Mouse (Mus musculus) spleen, adult 2 months (tissue): Measurements from ENCODE around the gene Vps16. TPM values are rescaled to one million over a fixed set of nuclear protein-coding genes. Genes with fewer than 3 reads are reported as not detected.

ENCODE experiments used
- DNase-seq, 2 experiments: peaks; one replicate each; pipeline versions ENCODE4 v3.0.0 to v3.0.0-alpha.2; 2012 to 2021; ENCODE audit warnings: low spot score in 2 of 2, low read depth in 1 of 2
- H3K27ac ChIP-seq: fragments of 200-500 bp; 2 replicates; pipeline ENCODE4 v1.5.1; 2012; ENCODE audit warnings: low read length, inconsistent platforms; ENCODE audit not compliant: insufficient read depth
- H3K27me3 ChIP-seq: fragments of 200-500 bp; 2 replicates; pipeline ENCODE4 v1.6.1; 2012; ENCODE audit warnings: mild to moderate bottlenecking, moderate library complexity, low read length, inconsistent platforms; ENCODE audit not compliant: control insufficient read depth, insufficient read depth
- H3K36me3 ChIP-seq: fragments of 200-500 bp; 2 replicates; pipeline ENCODE4 v1.6.1; 2012; ENCODE audit warnings: mild to moderate bottlenecking, low read length, inconsistent platforms; ENCODE audit not compliant: control insufficient read depth, insufficient read depth
- H3K4me1 ChIP-seq: fragments of 200-500 bp; 2 replicates; pipeline ENCODE4 v1.6.1; 2011; ENCODE audit warnings: inconsistent platforms; ENCODE audit not compliant: control insufficient read depth, insufficient read depth, insufficient read length
- H3K4me3 ChIP-seq: fragments of 200-500 bp; 2 replicates; pipeline ENCODE4 v1.5.1; 2011; ENCODE audit warnings: mild to moderate bottlenecking, inconsistent platforms; ENCODE audit not compliant: insufficient read depth, insufficient read length; ENCODE audit errors: extremely low read depth
- CTCF ChIP-seq: fragments of 200-500 bp; IDR thresholded peaks from 2 replicates; pipeline ENCODE4 v1.5.1; 2011; ENCODE audit warnings: mild to moderate bottlenecking, inconsistent platforms; ENCODE audit not compliant: insufficient read depth, insufficient read length, insufficient replicate concordance; ENCODE audit errors: extremely low read depth
- POLR2A ChIP-seq: fragments of 200-500 bp; IDR thresholded peaks from 2 replicates; pipeline ENCODE4 v1.6.1; 2011; ENCODE audit warnings: low read depth, low read length, inconsistent platforms
- WGBS: fragments of 180-500 bp; shearing (Covaris S2); methylation state at CpG from one replicate; pipeline ENCODE4 v1.1.7; 2018; 5-methylcytosine and 5-hydroxymethylcytosine counted together
- polyA plus RNA-seq: library from polyadenylated mRNA; depleted of rRNA; stranded (reverse); fragments of >200 nt; gene quantifications from 2 replicates; pipeline ENCODE4 v1.2.3, GENCODE M21; 2012

Vps16 gene
- polyA plus RNA-seq, 1 experiment: 84.8 TPM

DNA sequence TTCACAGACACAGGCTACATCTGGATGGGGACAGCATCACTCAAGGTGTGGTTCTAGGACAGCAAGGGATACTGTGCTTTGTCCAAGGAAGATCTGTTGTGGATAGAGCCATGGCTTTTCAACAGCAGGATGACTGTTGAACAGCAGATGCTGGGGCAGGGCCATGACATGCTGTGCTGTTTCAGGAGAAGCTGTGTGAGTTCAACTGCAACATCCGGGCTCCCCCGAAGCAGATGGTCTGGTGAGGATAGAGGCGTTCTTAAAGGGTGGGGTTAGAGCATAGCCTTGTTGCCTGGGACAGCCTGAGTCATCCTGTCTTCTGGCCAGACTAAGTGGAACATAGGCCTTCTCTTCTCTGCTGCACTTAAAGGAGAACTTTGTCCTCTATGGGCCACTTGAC is 14.7 kb downstream of the Vps16 start:
- no peaks in the 10 kb centered on the region for H3K27me3 ChIP-seq
- H3K4me3 ChIP-seq: no peak overlapping the region
- peaks cover 52% of the 10 kb centered on the region for H3K36me3 ChIP-seq
- WGBS: 87% methylated on average over 3 of the region's 3 CpGs
- no peaks in the 10 kb centered on the region for H3K4me1 ChIP-seq
- no peak overlapping the region for H3K27ac ChIP-seq
- TF ChIP-seq CTCF (no peak), POLR2A (no peak)
- DNase-seq: no peak

DNA sequence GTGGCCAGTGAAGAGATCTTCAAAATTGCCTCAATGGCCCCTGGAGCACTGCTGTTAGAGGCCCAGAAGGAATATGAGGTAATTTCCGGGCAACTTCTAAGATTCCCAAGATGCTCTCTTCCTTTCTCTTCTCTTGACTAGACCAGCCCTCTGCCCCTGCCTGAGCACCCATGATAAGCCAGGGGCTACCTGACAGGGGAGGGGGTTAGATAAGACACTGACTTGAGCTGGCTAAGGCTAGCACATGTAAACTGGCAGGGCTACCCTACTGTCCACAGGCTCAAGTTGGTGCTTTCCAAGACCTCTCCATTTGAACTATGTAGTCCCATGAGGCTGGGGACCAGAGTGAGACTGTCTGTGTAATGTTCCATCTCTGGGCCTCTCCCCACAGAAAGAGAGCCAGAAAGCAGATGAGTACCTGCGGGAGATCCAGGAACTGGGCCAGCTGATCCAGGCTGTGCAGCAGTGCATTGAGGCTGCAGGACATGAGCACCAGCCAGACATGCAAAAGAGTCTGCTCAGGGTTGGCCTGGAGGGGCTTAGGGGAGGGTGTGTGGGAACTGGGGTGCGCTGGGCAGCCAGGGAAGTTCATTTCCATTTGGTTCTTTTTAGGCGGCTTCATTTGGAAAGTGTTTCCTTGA is 15.8 kb downstream of the Vps16 start:
- DNase-seq: no peak
- TF ChIP-seq CTCF: no peak
- no peak for TF ChIP-seq POLR2A
- H3K27me3 ChIP-seq: no peaks in the 10 kb centered on the region
- no peaks in the 10 kb centered on the region for H3K4me1 ChIP-seq
- 92% methylated on average over 4 of the region's 4 CpGs for WGBS
- peaks cover 56% of the 10 kb centered on the region for H3K36me3 ChIP-seq
- H3K4me3 ChIP-seq: no peak overlapping the region
- no peak overlapping the region for H3K27ac ChIP-seq

DNA sequence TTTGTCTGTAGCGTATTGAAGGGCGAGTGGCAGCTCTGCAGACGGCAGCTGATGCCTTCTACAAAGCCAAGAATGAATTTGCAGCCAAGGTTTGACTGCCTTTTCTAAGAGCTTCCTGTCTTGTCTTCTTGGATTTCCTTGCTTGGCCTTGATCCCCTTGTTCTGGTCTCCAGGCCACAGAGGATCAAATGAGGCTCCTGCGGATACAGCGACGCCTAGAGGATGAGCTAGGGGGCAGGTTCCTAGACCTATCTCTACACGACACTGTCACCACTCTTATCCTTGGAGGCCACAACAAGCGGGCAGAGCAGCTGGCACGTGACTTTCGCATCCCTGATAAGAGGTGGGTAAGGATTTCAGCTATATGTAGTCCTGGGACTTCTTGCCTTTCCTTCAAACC is 18.0 kb downstream of the Vps16 start:
- Histone ChIP-seq H3K27me3 (no peaks in the 10 kb centered on the region), H3K4me3 (no peak overlapping the region), H3K4me1 (no peaks in the 10 kb centered on the region), H3K36me3 (peaks cover 56% of the 10 kb centered on the region), H3K27ac (no peak overlapping the region)
- DNase-seq: no peak
- 88% methylated on average over 10 of the region's 10 CpGs for WGBS
- no peak for TF ChIP-seq CTCF
- TF ChIP-seq POLR2A: no peak

DNA sequence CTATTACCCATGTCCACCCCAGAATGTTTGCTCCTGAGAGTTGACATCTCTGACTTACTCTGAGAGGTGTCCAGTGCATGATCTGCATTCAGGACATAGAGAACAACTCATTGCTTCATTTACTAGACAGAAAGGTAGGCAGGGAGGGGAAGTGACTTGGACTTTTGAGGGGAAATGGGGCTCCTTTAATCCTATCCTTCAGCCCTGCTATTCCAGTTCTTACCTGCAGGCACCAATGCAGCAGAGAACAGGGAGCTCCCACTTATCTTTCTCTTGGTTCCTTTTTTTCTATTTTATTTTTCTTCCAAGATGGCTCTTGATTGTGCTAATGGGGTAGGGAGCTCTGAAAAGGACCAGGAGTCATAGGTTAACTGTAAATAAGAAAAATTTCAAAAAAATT is 24.3 kb downstream of the Vps16 start:
- Histone ChIP-seq H3K4me3 (no peak overlapping the region), H3K4me1 (no peaks in the 10 kb centered on the region; the same call in 1 of the 2 replicates), H3K36me3 (peaks cover 6% of the 10 kb centered on the region), H3K27me3 (no peaks in the 10 kb centered on the region), H3K27ac (no peak overlapping the region)
- DNase-seq: no peak
- TF ChIP-seq CTCF (no peak), POLR2A (no peak)

DNA sequence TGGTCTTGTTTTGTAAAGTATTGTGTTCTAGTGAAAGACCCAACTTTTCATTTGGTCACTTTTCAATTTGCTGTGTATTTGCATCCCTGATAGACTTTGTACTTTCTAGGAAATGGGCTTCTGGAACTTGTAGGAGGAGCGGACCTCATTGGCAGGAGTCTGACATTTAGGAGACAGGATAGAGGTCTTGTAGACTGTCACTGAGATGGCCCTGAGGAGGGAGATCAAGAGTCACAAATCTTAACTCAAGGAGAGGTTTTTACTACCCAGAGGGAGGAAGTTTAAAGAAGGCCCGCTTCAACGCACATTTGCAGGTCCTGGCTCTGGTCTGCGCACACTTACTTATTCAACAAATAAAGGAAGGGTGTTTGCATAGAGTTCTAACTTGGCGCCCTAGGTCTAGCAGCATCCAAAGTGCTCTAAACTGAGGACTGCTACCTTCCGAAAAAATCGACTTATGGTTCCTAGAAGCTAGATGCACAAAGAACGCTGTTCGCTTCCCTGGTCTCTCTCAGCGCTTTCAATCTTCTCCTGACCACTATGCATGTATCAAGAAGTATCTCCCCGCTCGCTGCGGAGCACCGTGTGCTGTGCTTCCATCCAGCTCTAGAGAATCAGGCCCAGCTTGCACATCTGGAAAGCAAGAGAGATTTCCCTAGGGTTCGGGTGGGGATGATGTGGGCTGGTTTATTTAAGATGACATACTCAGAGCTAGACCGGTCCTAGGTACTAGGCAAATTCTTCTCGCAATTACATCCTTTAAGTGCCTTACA is 25.1 kb downstream of the Vps16 start:
- Histone ChIP-seq H3K27ac (no peak overlapping the region), H3K27me3 (no peaks in the 10 kb centered on the region), H3K36me3 (peaks cover 2% of the 10 kb centered on the region; the same call in 1 of the 2 replicates), H3K4me3 (peak overlapping the region; percentile 95), H3K4me1 (no peaks in the 10 kb centered on the region; the same call in 1 of the 2 replicates)
- peak in 1 of 2 experiments; percentile 10 for DNase-seq
- 10% methylated on average over 17 of the region's 17 CpGs for WGBS
- TF ChIP-seq POLR2A (no peak), CTCF (no peak)

DNA sequence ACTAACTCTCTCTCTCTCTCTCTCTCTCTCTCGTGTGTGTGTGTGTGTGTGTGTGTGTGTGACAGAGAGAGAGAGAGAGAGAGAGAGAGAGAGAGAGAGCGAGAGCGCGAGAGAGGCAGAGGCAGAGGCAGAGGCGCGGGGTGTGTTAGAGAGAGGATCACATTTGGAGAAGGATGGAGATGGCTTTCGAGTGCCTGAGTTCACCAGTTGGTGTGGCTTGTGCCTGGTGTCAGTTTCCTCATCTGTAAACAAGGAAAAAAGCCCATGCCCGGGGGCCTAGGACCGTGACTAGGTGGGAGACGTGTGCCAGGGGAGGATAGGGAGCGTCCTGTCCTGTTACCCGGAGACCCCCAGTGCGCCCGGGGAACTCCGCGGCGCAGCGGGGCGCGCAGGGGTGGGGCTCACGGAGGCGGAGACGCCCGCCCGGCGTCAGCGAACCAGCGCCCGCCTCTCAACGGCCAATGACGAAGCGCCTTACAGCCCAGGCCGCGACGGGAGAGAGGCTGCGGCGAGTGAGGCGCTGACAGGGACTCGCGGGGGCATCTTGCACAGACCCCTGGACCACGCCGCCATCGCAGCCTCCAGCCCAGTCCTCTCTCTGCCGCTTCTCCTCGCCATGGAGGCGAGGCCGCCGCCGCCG is 25.8 kb downstream of the Vps16 start, which contains the start of gene Ptpra:
Ptpra (plus strand) TSS at position 485 of the 640 bp plus-strand sequence.
- Histone ChIP-seq H3K27me3 (no peaks in the 10 kb centered on the region), H3K36me3 (no peaks in the 10 kb centered on the region), H3K27ac (peak within 1 kb of the TSS; percentile 94), H3K4me3 (peak within 1 kb of the TSS; percentile 95), H3K4me1 (no peaks in the 10 kb centered on the region; the same call in 1 of the 2 replicates)
- TF ChIP-seq POLR2A: peak; percentile 88
- no peak for TF ChIP-seq CTCF
- under 1% methylated on average over 50 of the region's 50 CpGs for WGBS
- peak; percentile 66 to 90 for DNase-seq
